Mouse (Mus musculus): Measurements from ENCODE around the gene Ndufb10. TPM values are rescaled to one million over a fixed set of nuclear protein-coding genes. Genes with fewer than 3 reads are reported as not detected.
"Not testable (repeated sequence)": the region's sequence is repeated elsewhere in the genome, so short reads cannot be mapped to it uniquely, and the experiment has no call there.

The Ndufb10 gene
- polyA plus RNA-seq, 1 experiment from 2014 or later, result 413 TPM

DNA sequence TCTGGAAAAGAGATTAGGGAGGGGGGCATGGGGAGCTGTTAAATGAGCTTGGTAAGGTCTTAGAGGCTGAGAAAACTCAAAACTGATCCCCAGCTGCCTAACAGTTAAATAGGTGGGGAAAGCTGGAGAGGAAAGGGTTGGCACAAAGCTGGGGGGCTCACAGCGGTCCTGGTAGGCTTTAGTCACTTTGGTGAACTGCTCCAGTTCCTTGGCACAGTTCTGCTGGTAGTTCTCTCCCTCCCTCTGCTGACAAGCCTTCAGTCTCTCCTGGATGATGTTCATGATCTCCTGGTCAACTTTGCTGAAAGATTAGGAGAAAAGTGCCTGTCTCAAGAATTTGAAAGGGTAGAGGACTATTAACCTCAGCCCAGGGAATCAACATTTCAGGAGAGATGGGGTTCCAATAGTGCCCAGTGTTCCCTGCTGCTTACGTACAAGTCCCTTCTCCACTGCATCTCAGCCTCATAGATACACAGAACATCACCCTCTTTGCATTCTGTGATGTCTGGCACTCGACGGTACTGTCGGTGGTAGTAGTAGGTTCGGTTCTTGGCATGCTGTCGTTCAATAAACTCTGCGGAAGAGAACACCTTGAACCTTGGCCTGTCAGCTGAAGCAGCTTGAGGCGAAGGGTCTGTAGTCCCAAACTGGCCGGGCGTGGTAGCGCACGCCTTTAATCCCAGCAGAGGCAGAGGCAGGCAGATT is 1.9 kb downstream of the Ndufb10 start:
- Histone ChIP-seq H3K9me3 (ENCODE audit: control insufficient read depth) (no peaks in the 10 kb centered on the region), H3K4me1 (replicated peaks; ENCODE audit: control insufficient read depth, insufficient read depth, low read length) (0 out of 2 replicates have a peak, but pooled peaks cover 3% of the 10 kb centered on the region), H3K27ac (ENCODE audit: low read depth, low read length) (peak overlapping the region; percentile 28; the same call in 1 of the 2 replicates), H3K27me3 (replicated peaks; ENCODE audit: control insufficient read depth, insufficient read depth, low read length) (no peaks in the 10 kb centered on the region; the same call in 1 of the 2 replicates), H3K4me3 (ENCODE audit: low read depth, low read length) (0 out of 2 replicates have a peak overlapping the region, but pooled peaks have one; percentile 7), H3K9ac (ENCODE audit: low read depth, low read length) (peak overlapping the region; percentile 5; the same call in 1 of the 2 replicates), H3K4me2 (replicated peaks; ENCODE audit: low read depth) (peak overlapping the region; percentile 82), H3K36me3 (ENCODE audit: control insufficient read depth, insufficient read depth) (peaks cover 11% of the 10 kb centered on the region)
- 20% methylated on average over 13 of the region's 13 CpGs for WGBS
- TF ChIP-seq CTCF (IDR thresholded peaks at IDR 0.05; ENCODE audit: low read depth), result no peak
- no peak for ATAC-seq

DNA sequence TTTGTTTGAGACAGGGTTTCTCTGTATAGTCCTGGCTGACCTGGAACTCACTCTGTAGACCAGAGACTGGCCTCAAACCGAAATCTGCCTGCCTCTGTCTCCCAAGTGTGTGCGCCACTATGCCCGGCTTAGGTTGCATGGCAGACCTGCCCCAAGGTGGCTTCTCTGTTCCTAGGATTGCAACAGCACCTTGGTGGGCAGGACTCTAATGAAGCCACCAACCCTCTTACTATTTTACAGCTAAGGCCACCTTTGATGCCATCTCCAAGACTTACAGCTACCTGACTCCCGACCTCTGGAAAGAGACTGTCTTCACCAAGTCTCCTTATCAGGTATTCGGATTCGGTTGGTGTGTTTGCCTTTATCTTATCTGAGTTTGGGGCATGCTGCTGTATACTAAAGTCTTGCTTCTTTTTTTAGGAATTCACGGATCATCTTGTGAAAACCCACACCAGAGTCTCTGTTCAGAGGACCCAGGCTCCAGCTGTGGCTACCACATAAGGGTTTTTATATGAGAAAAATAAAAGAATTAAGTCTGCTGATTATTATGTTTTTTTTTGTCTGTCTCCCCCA is 2.8 kb downstream of the Ndufb10 start:
- 32% methylated on average over 7 of the region's 7 CpGs for WGBS
- Histone ChIP-seq H3K4me2 (replicated peaks; ENCODE audit: low read depth) (peak overlapping the region; percentile 67), H3K9ac (ENCODE audit: low read depth, low read length) (peak overlapping the region; percentile 40), H3K36me3 (ENCODE audit: control insufficient read depth, insufficient read depth) (peaks cover 11% of the 10 kb centered on the region), H3K4me3 (ENCODE audit: low read depth, low read length) (peak overlapping the region; percentile 82)
- H3K27ac ChIP-seq (ENCODE audit: low read depth, low read length); H3K9me3 ChIP-seq (ENCODE audit: control insufficient read depth); H3K27me3 ChIP-seq (replicated peaks; ENCODE audit: control insufficient read depth, insufficient read depth, low read length); H3K4me1 ChIP-seq (replicated peaks; ENCODE audit: control insufficient read depth, insufficient read depth, low read length); ATAC-seq: not testable (repeated sequence)

DNA sequence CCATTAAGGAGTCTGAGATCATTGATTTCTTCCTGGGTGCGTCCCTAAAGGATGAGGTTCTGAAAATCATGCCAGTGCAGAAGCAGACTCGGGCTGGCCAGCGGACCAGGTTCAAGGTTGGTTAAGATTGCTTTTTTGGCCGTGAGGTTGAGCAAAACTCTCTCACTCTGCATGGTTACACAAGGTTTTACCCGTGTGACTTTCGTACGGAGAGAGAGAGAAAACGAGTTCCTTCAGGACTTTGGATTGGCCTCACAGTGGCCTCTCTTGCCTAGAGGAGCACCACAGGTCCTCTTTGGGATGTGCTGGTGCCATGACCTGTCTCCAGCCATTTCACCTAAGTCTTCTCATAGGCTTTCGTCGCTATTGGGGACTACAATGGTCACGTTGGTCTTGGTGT is 3.7 kb downstream of the Ndufb10 start:
- Histone ChIP-seq H3K9ac (ENCODE audit: low read depth, low read length) (peak overlapping the region; percentile 85), H3K36me3 (ENCODE audit: control insufficient read depth, insufficient read depth) (peaks cover 15% of the 10 kb centered on the region), H3K4me3 (ENCODE audit: low read depth, low read length) (peak overlapping the region; percentile 82), H3K4me2 (replicated peaks; ENCODE audit: low read depth) (peak overlapping the region; percentile 67), H3K27ac (ENCODE audit: low read depth, low read length) (peak overlapping the region; percentile 81)
- under 1% methylated on average over 11 of the region's 11 CpGs for WGBS
- not testable (repeated sequence) for H3K27me3 ChIP-seq (replicated peaks; ENCODE audit: control insufficient read depth, insufficient read depth, low read length); H3K9me3 ChIP-seq (ENCODE audit: control insufficient read depth); ATAC-seq; H3K4me1 ChIP-seq (replicated peaks; ENCODE audit: control insufficient read depth, insufficient read depth, low read length)

DNA sequence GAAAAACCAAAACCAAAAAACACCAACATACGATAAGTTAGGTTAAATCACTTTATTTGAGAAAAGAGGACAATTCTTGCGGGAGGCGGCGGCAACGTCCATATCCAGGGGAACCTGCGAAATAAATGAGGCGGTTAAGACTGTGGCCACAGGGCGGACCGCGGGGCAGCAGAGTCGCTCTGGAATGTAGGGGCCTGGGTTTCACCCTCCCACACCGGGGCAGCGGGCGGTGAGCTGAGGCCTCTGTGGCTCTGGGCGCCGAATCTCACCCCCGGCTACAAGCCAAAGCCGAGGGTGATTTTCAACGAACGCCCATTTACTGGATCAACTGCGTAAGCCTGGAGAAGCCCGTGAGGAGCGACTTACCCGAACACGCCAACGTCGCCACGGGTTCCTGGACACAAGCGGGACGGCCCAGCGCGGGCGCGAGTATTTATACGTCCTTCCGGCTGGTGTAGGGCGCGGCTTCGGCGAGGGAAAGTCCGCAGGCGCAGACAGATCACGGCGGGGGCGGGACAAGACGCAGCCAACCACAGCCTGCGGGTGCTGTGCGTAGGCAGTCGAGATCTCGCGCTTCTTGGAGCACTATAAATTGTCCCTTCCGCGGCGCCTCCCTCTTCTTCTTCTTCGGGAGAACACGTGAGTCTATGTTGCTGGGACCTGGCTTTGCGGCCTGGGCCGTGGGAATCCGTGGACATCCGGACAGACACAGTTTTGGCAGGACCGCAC is 4.6 kb downstream of the Ndufb10 start:
- no peaks in the 10 kb centered on the region for H3K27me3 ChIP-seq (replicated peaks; ENCODE audit: control insufficient read depth, insufficient read depth, low read length)
- ATAC-seq, result peak; percentile 96
- peak overlapping the region; percentile 85 for H3K9ac ChIP-seq (ENCODE audit: low read depth, low read length)
- peak overlapping the region; percentile 82 for H3K4me3 ChIP-seq (ENCODE audit: low read depth, low read length)
- WGBS, result under 1% methylated on average over 61 of the region's 61 CpGs
- H3K9me3 ChIP-seq (ENCODE audit: control insufficient read depth), result no peaks in the 10 kb centered on the region
- peak overlapping the region; percentile 81 for H3K27ac ChIP-seq (ENCODE audit: low read depth, low read length)
- TF ChIP-seq CTCF (IDR thresholded peaks at IDR 0.05; ENCODE audit: low read depth), result peak; percentile 8; the same call in 1 of the 2 replicates
- H3K4me2 ChIP-seq (replicated peaks; ENCODE audit: low read depth), result peak overlapping the region; percentile 67
- peaks cover 15% of the 10 kb centered on the region for H3K36me3 ChIP-seq (ENCODE audit: control insufficient read depth, insufficient read depth)
- 0 out of 2 replicates have a peak, but pooled peaks cover 3% of the 10 kb centered on the region for H3K4me1 ChIP-seq (replicated peaks; ENCODE audit: control insufficient read depth, insufficient read depth, low read length)

DNA sequence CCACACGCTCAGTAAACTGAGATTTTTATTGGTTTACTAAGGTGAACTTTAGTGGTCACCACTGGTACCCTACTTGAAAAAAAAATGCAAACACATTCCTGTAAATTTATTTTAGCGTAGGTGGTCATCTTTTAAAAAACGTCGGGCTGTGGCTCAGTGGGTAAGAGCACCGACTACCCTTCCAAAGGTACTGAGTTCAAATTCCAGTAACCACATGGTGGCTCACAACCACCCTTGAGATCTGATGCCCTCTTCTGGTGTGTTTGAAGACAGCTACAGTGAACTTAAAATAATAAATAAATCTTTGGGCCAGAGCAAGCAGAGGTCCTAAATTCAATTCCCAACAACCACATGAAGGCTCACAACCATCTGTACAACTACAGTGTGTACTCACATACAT is 5.3 kb downstream of the Ndufb10 start:
- H3K27me3 ChIP-seq (replicated peaks; ENCODE audit: control insufficient read depth, insufficient read depth, low read length); ATAC-seq; H3K9me3 ChIP-seq (ENCODE audit: control insufficient read depth); H3K4me1 ChIP-seq (replicated peaks; ENCODE audit: control insufficient read depth, insufficient read depth, low read length); H3K27ac ChIP-seq (ENCODE audit: low read depth, low read length): not testable (repeated sequence)
- Histone ChIP-seq H3K36me3 (ENCODE audit: control insufficient read depth, insufficient read depth) (peaks cover 15% of the 10 kb centered on the region), H3K4me3 (ENCODE audit: low read depth, low read length) (peak overlapping the region; percentile 82), H3K4me2 (replicated peaks; ENCODE audit: low read depth) (peak overlapping the region; percentile 67), H3K9ac (ENCODE audit: low read depth, low read length) (peak overlapping the region; percentile 85)
- 49% methylated on average over 5 of the region's 5 CpGs for WGBS
- peak; percentile 49 for TF ChIP-seq CTCF (IDR thresholded peaks at IDR 0.05; ENCODE audit: low read depth)

DNA sequence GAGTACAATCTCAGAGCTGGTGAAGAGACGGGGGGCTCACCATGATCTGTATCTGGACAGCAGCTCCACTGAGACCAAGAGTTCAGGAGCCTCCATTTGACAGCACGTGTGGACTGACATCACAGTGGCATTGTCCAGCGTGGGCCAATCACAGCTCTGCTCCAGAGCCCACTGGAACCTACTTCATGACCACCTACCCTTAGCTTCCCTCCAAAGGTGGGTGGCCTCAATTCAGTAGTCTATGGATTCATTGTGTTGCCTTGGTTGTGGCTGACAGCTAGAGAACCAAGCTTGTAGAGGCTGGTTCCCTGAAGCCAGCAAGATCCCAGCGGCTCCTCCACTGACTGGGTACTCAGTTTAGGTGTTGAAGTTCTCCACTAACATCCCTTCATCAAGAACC is 6.3 kb downstream of the Ndufb10 start, which contains the start of the genes Rnf151 and Rps2:
Rnf151 (minus strand) TSS at position 121 of the 400 bp plus-strand sequence.
Rps2 (plus strand) TSS at position 174 of the 400 bp plus-strand sequence.
- no peaks in the 10 kb centered on the region for H3K27me3 ChIP-seq (replicated peaks; ENCODE audit: control insufficient read depth, insufficient read depth, low read length)
- H3K27ac ChIP-seq (ENCODE audit: low read depth, low read length), result no peak within 1 kb of the TSS
- ATAC-seq, result no peak
- no peak within 1 kb of the TSS for H3K9ac ChIP-seq (ENCODE audit: low read depth, low read length)
- H3K9me3 ChIP-seq (ENCODE audit: control insufficient read depth), result no peaks in the 10 kb centered on the region
- no peak for TF ChIP-seq CTCF (IDR thresholded peaks at IDR 0.05; ENCODE audit: low read depth)
- no peaks in the 10 kb centered on the region for H3K4me1 ChIP-seq (replicated peaks; ENCODE audit: control insufficient read depth, insufficient read depth, low read length)
- H3K4me3 ChIP-seq (ENCODE audit: low read depth, low read length), result peak within 1 kb of the TSS; percentile 82
- 80% methylated on average over 4 of the region's 4 CpGs for WGBS
- H3K4me2 ChIP-seq (replicated peaks; ENCODE audit: low read depth), result peak within 1 kb of the TSS; percentile 67
- H3K36me3 ChIP-seq (ENCODE audit: control insufficient read depth, insufficient read depth), result peaks cover 15% of the 10 kb centered on the region
